ENCODE assay signal across 35 mouse cellular contexts in genomic region chr2:113929650-113930049, GRCm38 (mm10).
"Had no signal": no experiment of that assay in that cellular context is flagged by ENCODE, and none has a peak within 500 bp of the region (broad histone marks: within the 10 kb centered on the region; RNA-seq: fewer than 3 reads in every experiment).

No protein-coding gene starts in this region.

- H3K36me3 ChIP-seq: heart, embryonic 10.5 days; heart, embryonic 12.5 days; heart, embryonic 13.5 days; heart, embryonic 15.5 days; hindbrain, embryonic 10.5 days; hindbrain, embryonic 12.5 days; hindbrain, embryonic 13.5 days; hindbrain, embryonic 15.5 days; intestine, embryonic 15.5 days; kidney, embryonic 15.5 days had no signal

- DNase-seq: heart, adult 2 months; heart, postnatal 10 days; heart, postnatal 14 days; heart, postnatal 36 days; heart, postnatal 4 days; kidney, adult 11 months; kidney, adult 18-20 months; kidney, adult 2 months; kidney, adult 8-10 months; kidney, adult 9 months; kidney, postnatal 10 days; kidney, postnatal 14 days; kidney, postnatal 25 days; kidney, postnatal 36 days; kidney, postnatal 4 days; layer of hippocampus, adult 9-11 months had no signal

- H3K27ac ChIP-seq: heart, adult 2 months; heart, embryonic 10.5 days; heart, embryonic 13.5 days; heart, embryonic 15.5 days; hindbrain, embryonic 10.5 days; hindbrain, embryonic 12.5 days; hindbrain, embryonic 13.5 days; hindbrain, embryonic 14.5 days; hindbrain, embryonic 15.5 days; hindbrain, postnatal 0 days; intestine, embryonic 15.5 days; kidney, embryonic 15.5 days; kidney, postnatal 0 days; layer of hippocampus, adult 2 months had no signal

- H3K27me3 ChIP-seq: heart, embryonic 12.5 days; heart, embryonic 13.5 days; heart, embryonic 15.5 days; hindbrain, embryonic 12.5 days; hindbrain, embryonic 13.5 days; hindbrain, embryonic 15.5 days; intestine, embryonic 15.5 days; kidney, embryonic 15.5 days had no signal

- H3K9me3 ChIP-seq: heart, embryonic 10.5 days; heart, embryonic 12.5 days; heart, embryonic 13.5 days; heart, embryonic 15.5 days; hindbrain, embryonic 10.5 days; hindbrain, embryonic 12.5 days; hindbrain, embryonic 13.5 days; hindbrain, embryonic 15.5 days; intestine, embryonic 15.5 days; kidney, embryonic 15.5 days had no signal

- H3K4me2 ChIP-seq: heart, embryonic 11.5 days; heart, embryonic 12.5 days; heart, embryonic 13.5 days; heart, embryonic 15.5 days; hindbrain, embryonic 12.5 days; hindbrain, embryonic 13.5 days; hindbrain, embryonic 14.5 days; hindbrain, embryonic 15.5 days; intestine, embryonic 15.5 days; kidney, embryonic 15.5 days had no signal

- ATAC-seq: hindbrain, embryonic 16.5 days; hindbrain, postnatal 0 days; inflammation-experienced regulatory T-cells, adult 6 months; intestine, embryonic 15.5 days; intestine, embryonic 16.5 days; intestine, postnatal 0 days had no signal

- H3K4me1 ChIP-seq: heart, embryonic 10.5 days; heart, embryonic 12.5 days; heart, embryonic 15.5 days; hindbrain, embryonic 10.5 days; hindbrain, embryonic 12.5 days; hindbrain, embryonic 13.5 days; hindbrain, embryonic 15.5 days; intestine, embryonic 15.5 days; kidney, embryonic 15.5 days had no signal

- H3K9ac ChIP-seq: heart, embryonic 12.5 days; heart, embryonic 13.5 days; heart, embryonic 15.5 days; hindbrain, embryonic 12.5 days; hindbrain, embryonic 13.5 days; hindbrain, embryonic 14.5 days; hindbrain, embryonic 15.5 days; intestine, embryonic 15.5 days; kidney, embryonic 15.5 days had no signal

- H3K4me3 ChIP-seq: heart, adult 2 months; heart, embryonic 10.5 days; heart, embryonic 12.5 days; heart, embryonic 13.5 days; heart, embryonic 15.5 days; hindbrain, embryonic 10.5 days; hindbrain, embryonic 12.5 days; hindbrain, embryonic 13.5 days; hindbrain, embryonic 15.5 days; intestine, embryonic 15.5 days; kidney, embryonic 15.5 days; layer of hippocampus, adult 2 months had no signal
